Mouse (Mus musculus): Measurements from ENCODE around the gene Pcsk2. TPM values are rescaled to one million over a fixed set of nuclear protein-coding genes. Genes with fewer than 3 reads are reported as not detected.

The Pcsk2 gene
- polyA plus RNA-seq, 1 experiment from 2014 or later: 0.44 TPM

- H3K4me3 ChIP-seq (replicated peaks): no peak overlapping the region
- H3K27ac ChIP-seq: no peak overlapping the region
- WGBS: 67% methylated on average over 15 of the region's 15 CpGs
- H3K4me1 ChIP-seq (replicated peaks): no peaks in the 10 kb centered on the region
- H3K9me3 ChIP-seq: no peaks in the 10 kb centered on the region
- 0 out of 2 replicates have a peak, but pooled peaks have one; percentile 33 for ATAC-seq (ENCODE audit: insufficient number of reproducible peaks, insufficient read depth, low FRiP score, low TSS enrichment, low read depth)
- no peak overlapping the region for H3K9ac ChIP-seq (replicated peaks)
- H3K27me3 ChIP-seq: 0 out of 2 replicates have a peak, but pooled peaks cover 3% of the 10 kb centered on the region
- no peaks in the 10 kb centered on the region for H3K36me3 ChIP-seq
- H3K4me2 ChIP-seq: no peak overlapping the region
Observed at GRCm38 (mm10) chr2:143806140-143806923, 260.4 kb downstream of the Pcsk2 start.

- no peaks in the 10 kb centered on the region for H3K9me3 ChIP-seq
- H3K9ac ChIP-seq (replicated peaks): no peak overlapping the region
- no peak overlapping the region for H3K4me3 ChIP-seq (replicated peaks)
- no peak overlapping the region for H3K27ac ChIP-seq
- 84% methylated on average over 9 of the region's 9 CpGs for WGBS
- H3K4me1 ChIP-seq (replicated peaks): no peaks in the 10 kb centered on the region
- 0 out of 2 replicates have a peak, but pooled peaks cover 3% of the 10 kb centered on the region for H3K27me3 ChIP-seq
- H3K4me2 ChIP-seq: no peak overlapping the region
- no peaks in the 10 kb centered on the region for H3K36me3 ChIP-seq
- 0 out of 2 replicates have a peak, but pooled peaks have one; percentile 17 for ATAC-seq (ENCODE audit: insufficient number of reproducible peaks, insufficient read depth, low FRiP score, low TSS enrichment, low read depth)
Observed at GRCm38 (mm10) chr2:143806924-143807664, 261.1 kb downstream of the Pcsk2 start.

GRCm38 (mm10) chr2:143808789-143809188 lies 262.8 kb downstream of the Pcsk2 start:
- Histone ChIP-seq H3K9me3 (no peaks in the 10 kb centered on the region), H3K9ac (replicated peaks) (no peak overlapping the region), H3K4me2 (no peak overlapping the region), H3K27ac (no peak overlapping the region), H3K36me3 (no peaks in the 10 kb centered on the region), H3K4me3 (replicated peaks) (no peak overlapping the region), H3K27me3 (0 out of 2 replicates have a peak, but pooled peaks cover 3% of the 10 kb centered on the region), H3K4me1 (replicated peaks) (no peaks in the 10 kb centered on the region)
- 61% methylated on average over 5 of the region's 5 CpGs for WGBS
- ATAC-seq (ENCODE audit: insufficient number of reproducible peaks, insufficient read depth, low FRiP score, low TSS enrichment, low read depth): no peak

GRCm38 (mm10) chr2:143812262-143812661 lies 266.3 kb downstream of the Pcsk2 start:
- Histone ChIP-seq H3K4me3 (replicated peaks) (no peak overlapping the region), H3K27ac (no peak overlapping the region), H3K9me3 (no peaks in the 10 kb centered on the region), H3K27me3 (no peaks in the 10 kb centered on the region), H3K36me3 (no peaks in the 10 kb centered on the region), H3K4me1 (replicated peaks) (no peaks in the 10 kb centered on the region), H3K9ac (replicated peaks) (no peak overlapping the region), H3K4me2 (no peak overlapping the region)
- WGBS: 59% methylated on average over 4 of the region's 4 CpGs
- ATAC-seq (ENCODE audit: insufficient number of reproducible peaks, insufficient read depth, low FRiP score, low TSS enrichment, low read depth): no peak

- Histone ChIP-seq H3K4me3 (replicated peaks) (no peak overlapping the region), H3K27ac (no peak overlapping the region), H3K9me3 (no peaks in the 10 kb centered on the region), H3K4me1 (replicated peaks) (no peaks in the 10 kb centered on the region), H3K4me2 (no peak overlapping the region), H3K36me3 (no peaks in the 10 kb centered on the region), H3K27me3 (no peaks in the 10 kb centered on the region), H3K9ac (replicated peaks) (no peak overlapping the region)
- no peak for ATAC-seq (ENCODE audit: insufficient number of reproducible peaks, insufficient read depth, low FRiP score, low TSS enrichment, low read depth)
- WGBS: 89% methylated on average over 11 of the region's 11 CpGs
Observed at GRCm38 (mm10) chr2:143813461-143813860, 267.5 kb downstream of the Pcsk2 start.

GRCm38 (mm10) chr2:143831645-143832044 lies 285.7 kb downstream of the Pcsk2 start:
- H3K36me3 ChIP-seq: no peaks in the 10 kb centered on the region
- ATAC-seq (ENCODE audit: insufficient number of reproducible peaks, insufficient read depth, low FRiP score, low TSS enrichment, low read depth): no peak
- 66% methylated on average over 17 of the region's 17 CpGs for WGBS
- no peak overlapping the region for H3K4me3 ChIP-seq (replicated peaks)
- no peak overlapping the region for H3K4me2 ChIP-seq
- no peaks in the 10 kb centered on the region for H3K27me3 ChIP-seq
- no peak overlapping the region for H3K9ac ChIP-seq (replicated peaks)
- H3K9me3 ChIP-seq: no peaks in the 10 kb centered on the region
- H3K4me1 ChIP-seq (replicated peaks): peaks cover 13% of the 10 kb centered on the region
- H3K27ac ChIP-seq: no peak overlapping the region

- WGBS: 76% methylated on average over 5 of the region's 5 CpGs
- H3K36me3 ChIP-seq: no peaks in the 10 kb centered on the region
Observed at GRCm38 (mm10) chr2:143832721-143833120, 286.8 kb downstream of the Pcsk2 start.

GRCm38 (mm10) chr2:143834082-143834481 lies 288.1 kb downstream of the Pcsk2 start:
- H3K9ac ChIP-seq (replicated peaks): no peak overlapping the region
- peak overlapping the region; percentile 46; the same call in 1 of the 2 replicates for H3K27ac ChIP-seq
- H3K4me3 ChIP-seq (replicated peaks): no peak overlapping the region
- H3K9me3 ChIP-seq: no peaks in the 10 kb centered on the region
- 0 out of 2 replicates have a peak overlapping the region, but pooled peaks have one; percentile 5 for H3K4me2 ChIP-seq
- no peaks in the 10 kb centered on the region for H3K36me3 ChIP-seq
- H3K27me3 ChIP-seq: no peaks in the 10 kb centered on the region
- 43% methylated on average over 6 of the region's 6 CpGs for WGBS
- ATAC-seq (ENCODE audit: insufficient number of reproducible peaks, insufficient read depth, low FRiP score, low TSS enrichment, low read depth): no peak
- peaks cover 13% of the 10 kb centered on the region for H3K4me1 ChIP-seq (replicated peaks)

More at GRCm38 (mm10) chr2:143832721-143833120, 286.8 kb downstream of the Pcsk2 start:
- no peak overlapping the region for H3K4me2 ChIP-seq
- H3K9ac ChIP-seq (replicated peaks): no peak overlapping the region
- H3K9me3 ChIP-seq: no peaks in the 10 kb centered on the region
- ATAC-seq (ENCODE audit: insufficient number of reproducible peaks, insufficient read depth, low FRiP score, low TSS enrichment, low read depth): no peak
- no peak overlapping the region for H3K27ac ChIP-seq
- H3K4me1 ChIP-seq (replicated peaks): peaks cover 13% of the 10 kb centered on the region
- no peak overlapping the region for H3K4me3 ChIP-seq (replicated peaks)
- no peaks in the 10 kb centered on the region for H3K27me3 ChIP-seq

GRCm38 (mm10) chr2:143835820-143836219 lies 289.9 kb downstream of the Pcsk2 start:
- 86% methylated on average over 7 of the region's 7 CpGs for WGBS
- no peak for ATAC-seq (ENCODE audit: insufficient number of reproducible peaks, insufficient read depth, low FRiP score, low TSS enrichment, low read depth)
- Histone ChIP-seq H3K4me1 (replicated peaks) (peaks cover 13% of the 10 kb centered on the region), H3K4me2 (no peak overlapping the region), H3K27ac (no peak overlapping the region), H3K27me3 (no peaks in the 10 kb centered on the region), H3K9ac (replicated peaks) (no peak overlapping the region), H3K36me3 (no peaks in the 10 kb centered on the region), H3K4me3 (replicated peaks) (no peak overlapping the region), H3K9me3 (no peaks in the 10 kb centered on the region)

- no peaks in the 10 kb centered on the region for H3K9me3 ChIP-seq
- no peaks in the 10 kb centered on the region for H3K27me3 ChIP-seq
- no peak overlapping the region for H3K9ac ChIP-seq (replicated peaks)
- H3K4me2 ChIP-seq: peak overlapping the region; percentile 55
- H3K4me1 ChIP-seq (replicated peaks): peaks cover 13% of the 10 kb centered on the region
- no peaks in the 10 kb centered on the region for H3K36me3 ChIP-seq
- WGBS: 0% methylated on average over 8 of the region's 8 CpGs
- peak overlapping the region; percentile 23; the same call in 1 of the 2 replicates for H3K4me3 ChIP-seq (replicated peaks)
- peak; percentile 39; the same call in 1 of the 2 replicates for ATAC-seq (ENCODE audit: insufficient number of reproducible peaks, insufficient read depth, low FRiP score, low TSS enrichment, low read depth)
- no peak overlapping the region for H3K27ac ChIP-seq
Observed at GRCm38 (mm10) chr2:143837291-143837701, 291.3 kb downstream of the Pcsk2 start.

- no peak overlapping the region for H3K4me2 ChIP-seq
- H3K4me3 ChIP-seq (replicated peaks): no peak overlapping the region
- H3K27ac ChIP-seq: no peak overlapping the region
- H3K4me1 ChIP-seq (replicated peaks): peaks cover 11% of the 10 kb centered on the region
- 71% methylated on average over 5 of the region's 5 CpGs for WGBS
- no peaks in the 10 kb centered on the region for H3K36me3 ChIP-seq
- ATAC-seq (ENCODE audit: insufficient number of reproducible peaks, insufficient read depth, low FRiP score, low TSS enrichment, low read depth): no peak
- no peaks in the 10 kb centered on the region for H3K9me3 ChIP-seq
- H3K27me3 ChIP-seq: no peaks in the 10 kb centered on the region
- no peak overlapping the region for H3K9ac ChIP-seq (replicated peaks)
Observed at GRCm38 (mm10) chr2:143838698-143839097, 292.7 kb downstream of the Pcsk2 start.

Measured in limb, embryonic 12.5 days (tissue).